Mouse (Mus musculus) midbrain, embryonic 14.5 days (tissue): ENCODE data around the gene Ackr2. TPM values are rescaled to one million over a fixed set of nuclear protein-coding genes. Genes with fewer than 3 reads are reported as not detected.

Experiments
- ATAC-seq: fragments of 200-750 bp; cut with Nextera tagmentation; 2 replicates; pipeline ENCODE4 v1.8.0; 2017; ENCODE audit warnings: moderate number of reproducible peaks, moderate library complexity; ENCODE audit not compliant: low FRiP score, low TSS enrichment
- DNase-seq: peaks from one replicate; pipeline ENCODE4 v3.0.0-alpha.2; 2015
- H3K27ac ChIP-seq: fragments of 300-500 bp; sonication (generic); replicated peaks from 2 replicates; pipeline ENCODE4 v1.5.1; 2014; ENCODE audit warnings: mild to moderate bottlenecking, low read depth, low read length, moderate library complexity
- H3K27me3 ChIP-seq: fragments of 300-500 bp; sonication (generic); 2 replicates; pipeline ENCODE4 v1.6.1; 2014; ENCODE audit warnings: low read length, control low read depth, mixed read lengths; ENCODE audit not compliant: control insufficient read depth, insufficient read depth
- H3K36me3 ChIP-seq: fragments of 300-500 bp; sonication (generic); 2 replicates; pipeline ENCODE4 v1.6.1; 2014; ENCODE audit warnings: low read length, control low read depth; ENCODE audit not compliant: control insufficient read depth, insufficient read depth
- H3K4me1 ChIP-seq: fragments of 300-500 bp; sonication (generic); 2 replicates; pipeline ENCODE4 v1.6.1; 2014; ENCODE audit warnings: mild to moderate bottlenecking, antibody characterized with exemption, low read length, control low read depth; ENCODE audit not compliant: control insufficient read depth, insufficient read depth
- H3K4me2 ChIP-seq: fragments of 300-500 bp; sonication (generic); 2 replicates; pipeline ENCODE4 v1.6.1; 2014; ENCODE audit warnings: mild to moderate bottlenecking, low read length, moderate library complexity
- H3K4me3 ChIP-seq: fragments of 300-500 bp; sonication (generic); replicated peaks from 2 replicates; pipeline ENCODE4 v1.5.1; 2014; ENCODE audit warnings: low read depth, low read length
- H3K9ac ChIP-seq: fragments of 300-500 bp; sonication (generic); replicated peaks from 2 replicates; pipeline ENCODE4 v1.6.1; 2014; ENCODE audit warnings: mild to moderate bottlenecking, low read length, moderate library complexity
- H3K9me3 ChIP-seq: fragments of 300-500 bp; sonication (generic); 2 replicates; pipeline ENCODE4 v1.6.1; 2016; ENCODE audit warnings: low read length, control low read depth, mixed read lengths; ENCODE audit not compliant: control insufficient read depth
- WGBS: fragments of 180-500 bp; shearing (Covaris S2); extraction: QIAGEN DNeasy Blood & Tissue Kit; methylation state at CpG from one replicate; pipeline ENCODE4 v1.1.7; 2014; 5-methylcytosine and 5-hydroxymethylcytosine counted together
- polyA plus RNA-seq: library from polyadenylated mRNA; unstranded; fragments of >200 nt; fragmentation: Nextera tagmentation; extraction: Ambion mirVana; gene quantifications from 2 replicates; pipeline ENCODE4 v1.2.1, GENCODE M21; 2014

Gene Ackr2
- polyA plus RNA-seq: 3.2 and 4.5 TPM in 2 replicates

DNA sequence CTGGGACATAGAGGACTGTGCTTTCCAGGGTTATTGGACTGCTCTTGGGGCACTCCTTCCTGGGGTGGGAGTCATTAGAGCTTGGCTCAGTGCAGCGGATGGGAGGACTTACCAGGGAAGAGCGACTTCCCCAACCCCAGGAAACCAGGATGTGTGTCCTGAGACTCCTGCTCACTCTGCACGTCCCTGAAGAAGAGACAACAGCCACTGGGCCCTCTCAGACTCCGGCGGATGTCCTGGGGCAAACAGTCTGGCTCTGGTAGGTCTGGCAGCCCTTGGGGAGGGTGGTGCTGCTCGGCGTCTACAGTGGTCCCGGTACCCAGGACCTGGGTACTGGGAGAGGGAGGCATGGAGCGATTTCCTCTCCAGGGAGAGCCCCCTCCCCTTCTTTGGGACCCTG is at the start of gene Ackr2:
Ackr2 (plus strand) TSS at position 111 of the 400 bp plus-strand sequence.
- no peaks in the 10 kb centered on the region for H3K4me1 ChIP-seq
- H3K9me3 ChIP-seq: no peaks in the 10 kb centered on the region
- no peaks in the 10 kb centered on the region for H3K36me3 ChIP-seq
- H3K27ac ChIP-seq: no peak within 1 kb of the TSS
- no peak within 1 kb of the TSS for H3K9ac ChIP-seq
- ATAC-seq (no peak), DNase-seq (no peak)
- WGBS: 77% methylated on average over 9 of the region's 9 CpGs
- no peak within 1 kb of the TSS for H3K4me3 ChIP-seq
- H3K4me2 ChIP-seq: no peak within 1 kb of the TSS
- H3K27me3 ChIP-seq: no peaks in the 10 kb centered on the region

DNA sequence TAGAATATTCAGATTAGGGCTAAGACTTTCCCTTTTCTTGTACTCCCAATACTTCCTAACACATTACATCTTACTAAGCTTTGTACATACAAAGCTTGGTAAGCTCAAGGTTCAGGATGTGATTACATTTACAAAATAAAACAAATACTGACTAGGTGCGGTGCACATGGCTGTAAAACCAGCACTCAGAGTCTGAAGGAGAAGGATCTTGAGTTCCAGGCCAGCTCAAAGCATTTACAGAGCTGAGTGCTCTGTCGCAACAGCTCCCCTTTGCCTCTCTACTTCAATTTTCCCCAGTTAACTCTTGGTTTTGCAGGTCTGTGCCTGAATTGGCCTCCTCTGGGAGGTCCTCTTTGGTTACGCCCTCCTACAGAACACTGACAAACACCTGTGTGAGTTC is 43.9 kb upstream of the Ackr2 start:
- Histone ChIP-seq H3K27ac (no peak overlapping the region), H3K9ac (no peak overlapping the region), H3K9me3 (no peaks in the 10 kb centered on the region), H3K36me3 (peaks cover 28% of the 10 kb centered on the region), H3K4me3 (no peak overlapping the region), H3K27me3 (no peaks in the 10 kb centered on the region), H3K4me2 (no peak overlapping the region), H3K4me1 (peaks cover 2% of the 10 kb centered on the region; the same call in 1 of the 2 replicates)
- DNase-seq: no peak
- over 99% methylated on average over 3 of the region's 3 CpGs for WGBS
- ATAC-seq: no peak

DNA sequence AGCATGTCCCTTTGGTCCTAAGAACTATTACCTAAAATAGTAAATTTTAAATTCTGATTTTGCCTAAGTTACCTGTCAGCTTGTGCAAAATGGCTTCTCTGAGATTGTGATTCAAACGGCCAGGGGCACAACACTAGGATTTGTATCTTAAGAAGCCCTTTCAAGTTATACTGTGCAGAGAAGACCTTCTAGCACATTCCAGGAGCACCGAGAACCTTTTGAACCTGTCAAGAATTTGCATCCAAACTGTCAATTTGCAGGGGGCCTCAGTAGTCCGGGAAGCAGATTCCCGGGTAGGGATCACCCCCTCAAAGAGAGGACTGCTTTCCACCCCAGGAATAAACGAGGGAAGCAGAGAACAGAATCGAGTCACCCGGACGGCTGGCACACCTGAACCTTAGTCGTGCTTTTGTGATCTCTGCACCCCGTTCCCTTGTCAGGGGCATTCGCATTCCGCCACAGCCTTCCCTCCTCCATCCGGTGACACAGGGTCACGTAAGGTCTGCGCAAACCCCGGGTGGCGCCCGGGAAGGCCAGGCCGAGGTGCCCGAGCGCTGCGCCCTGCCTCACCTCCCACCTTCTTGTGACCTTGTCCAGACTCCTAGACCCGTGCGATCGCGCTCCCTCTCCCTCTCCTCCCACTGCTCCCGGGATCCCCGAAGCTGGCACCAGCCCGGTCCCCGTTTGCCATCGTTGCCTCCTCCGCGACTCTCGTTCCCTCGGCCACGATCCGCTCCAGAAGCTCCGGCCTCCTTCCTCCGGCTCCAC is 41.3 kb upstream of the Ackr2 start:
- Histone ChIP-seq H3K27me3 (no peaks in the 10 kb centered on the region), H3K4me1 (peaks cover 2% of the 10 kb centered on the region; the same call in 1 of the 2 replicates), H3K36me3 (peaks cover 5% of the 10 kb centered on the region; the same call in 1 of the 2 replicates), H3K4me2 (peak overlapping the region; percentile 93), H3K9ac (peak overlapping the region; percentile 81), H3K9me3 (no peaks in the 10 kb centered on the region), H3K4me3 (peak overlapping the region; percentile 86), H3K27ac (peak overlapping the region; percentile 93)
- DNase-seq (no peak), ATAC-seq (no peak; the same call in 1 of the 2 replicates)
- 1% methylated on average over 39 of the region's 39 CpGs for WGBS

DNA sequence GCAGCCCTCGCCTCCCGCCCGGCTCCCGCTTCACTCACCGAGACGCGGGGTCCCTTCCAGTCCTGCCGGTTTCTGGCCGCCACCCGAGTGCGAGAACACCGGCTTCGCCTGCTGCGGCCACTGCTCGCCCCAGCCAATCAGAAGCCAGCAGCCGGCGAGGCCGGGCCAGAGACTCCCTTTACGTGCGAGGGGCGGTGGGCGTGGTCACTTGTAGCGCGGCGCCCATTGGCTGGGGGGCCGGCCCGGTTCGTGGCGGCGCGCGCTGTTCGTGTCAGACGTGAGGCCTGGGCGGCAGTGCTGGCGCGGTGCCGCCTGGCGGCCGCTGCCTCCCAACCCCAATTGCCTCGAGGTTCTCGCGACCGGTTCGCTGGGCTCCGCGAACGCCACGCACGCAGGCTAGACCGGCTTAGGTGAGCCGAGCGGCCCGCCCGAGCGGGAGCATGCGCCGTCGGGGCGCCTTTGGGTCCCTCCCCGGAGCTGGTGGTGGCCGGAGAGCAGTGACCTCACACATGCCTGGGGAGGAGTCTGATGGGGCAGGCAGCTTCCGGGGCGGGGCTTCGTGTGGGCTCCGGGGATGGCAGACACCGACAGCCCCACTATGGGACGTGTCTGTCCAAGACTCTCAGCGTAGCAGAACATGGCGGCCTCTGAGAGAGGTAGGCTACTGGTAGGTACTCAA is 40.5 kb upstream of the Ackr2 start:
- no peaks in the 10 kb centered on the region for H3K36me3 ChIP-seq
- peak overlapping the region; percentile 86 for H3K4me3 ChIP-seq
- H3K27me3 ChIP-seq: no peaks in the 10 kb centered on the region
- peak; percentile 98 for ATAC-seq
- under 1% methylated on average over 70 of the region's 70 CpGs for WGBS
- H3K4me1 ChIP-seq: peaks cover 2% of the 10 kb centered on the region; the same call in 1 of the 2 replicates
- peak; percentile 99 for DNase-seq
- H3K9ac ChIP-seq: peak overlapping the region; percentile 81
- H3K9me3 ChIP-seq: no peaks in the 10 kb centered on the region
- peak overlapping the region; percentile 93 for H3K27ac ChIP-seq
- H3K4me2 ChIP-seq: peak overlapping the region; percentile 93

DNA sequence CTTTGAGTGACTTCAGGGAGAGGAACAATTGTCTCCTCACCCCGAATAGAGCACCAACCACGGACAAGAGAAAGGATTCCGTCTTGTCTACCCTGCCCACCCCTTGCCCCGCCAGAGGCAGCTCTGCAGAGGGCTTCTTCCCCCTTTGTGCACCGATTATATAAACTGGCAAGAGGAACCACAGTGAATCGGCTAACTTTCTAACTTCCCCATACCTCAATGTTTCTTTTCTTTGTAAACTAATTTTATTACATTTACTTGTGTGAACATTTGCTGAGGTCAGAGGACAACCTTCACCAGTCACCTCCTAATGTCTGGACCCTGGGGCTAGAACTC is 40.0 kb upstream of the Ackr2 start, which contains the start of gene Higd1a:
Higd1a (minus strand) TSS at position 210 of the 336 bp plus-strand sequence.
- Histone ChIP-seq H3K9ac (peak within 1 kb of the TSS; percentile 81), H3K27me3 (no peaks in the 10 kb centered on the region), H3K4me1 (peaks cover 2% of the 10 kb centered on the region; the same call in 1 of the 2 replicates), H3K9me3 (no peaks in the 10 kb centered on the region), H3K4me3 (peak within 1 kb of the TSS; percentile 86), H3K36me3 (no peaks in the 10 kb centered on the region), H3K27ac (peak within 1 kb of the TSS; percentile 93), H3K4me2 (peak within 1 kb of the TSS; percentile 93)
- ATAC-seq: no peak
- DNase-seq: no peak
- 8% methylated on average over 6 of the region's 6 CpGs for WGBS

DNA sequence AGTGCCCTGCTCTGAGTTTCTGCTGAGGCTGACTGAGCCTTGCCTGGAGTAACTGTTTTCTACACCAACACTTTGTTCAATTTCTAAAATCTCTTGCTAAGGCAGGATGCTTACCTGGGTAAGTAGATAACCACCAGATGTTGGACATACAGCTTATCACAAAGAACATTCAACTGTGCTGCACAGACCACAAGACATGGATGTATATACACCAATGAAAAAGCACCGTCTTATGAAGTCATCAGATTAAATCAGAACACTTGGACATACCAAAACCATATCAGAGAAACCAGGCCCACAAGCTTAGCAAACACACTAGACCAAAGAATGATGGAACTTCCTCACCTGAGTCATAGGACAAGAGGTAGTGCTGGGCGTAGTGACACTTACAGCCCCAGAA is 38.8 kb upstream of the Ackr2 start:
- no peak for DNase-seq
- Histone ChIP-seq H3K27ac (no peak overlapping the region), H3K4me3 (no peak overlapping the region), H3K27me3 (no peaks in the 10 kb centered on the region), H3K4me1 (peaks cover 2% of the 10 kb centered on the region; the same call in 1 of the 2 replicates), H3K9ac (no peak overlapping the region), H3K4me2 (no peak overlapping the region), H3K9me3 (no peaks in the 10 kb centered on the region), H3K36me3 (no peaks in the 10 kb centered on the region)
- no peak for ATAC-seq
- 99% methylated on average over 2 of the region's 2 CpGs for WGBS

DNA sequence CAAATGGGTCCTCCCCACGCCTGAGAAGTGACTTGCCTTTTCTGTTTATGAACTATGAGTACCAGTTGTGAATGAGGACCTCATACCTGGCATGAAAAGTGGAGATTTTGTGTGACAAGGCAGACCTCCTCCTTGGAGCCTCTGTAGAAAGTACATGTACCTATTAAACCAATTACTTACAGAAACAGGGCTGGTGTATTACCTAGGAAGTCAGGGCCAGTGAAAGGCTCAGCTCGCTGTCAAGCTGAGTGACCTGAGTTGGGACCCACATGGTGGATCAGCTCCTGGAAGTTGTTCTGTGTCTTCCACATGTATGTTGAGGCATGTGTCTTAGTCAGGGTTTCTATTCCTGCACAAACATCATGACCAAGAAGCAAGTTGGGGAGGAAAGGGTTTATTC is 37.2 kb upstream of the Ackr2 start:
- no peaks in the 10 kb centered on the region for H3K36me3 ChIP-seq
- no peaks in the 10 kb centered on the region for H3K27me3 ChIP-seq
- WGBS: 91% methylated on average over 2 of the region's 2 CpGs
- H3K4me1 ChIP-seq: peaks cover 2% of the 10 kb centered on the region; the same call in 1 of the 2 replicates
- DNase-seq (no peak), ATAC-seq (no peak)
- no peak overlapping the region for H3K27ac ChIP-seq
- no peak overlapping the region for H3K9ac ChIP-seq
- no peaks in the 10 kb centered on the region for H3K9me3 ChIP-seq
- H3K4me3 ChIP-seq: no peak overlapping the region
- H3K4me2 ChIP-seq: no peak overlapping the region

DNA sequence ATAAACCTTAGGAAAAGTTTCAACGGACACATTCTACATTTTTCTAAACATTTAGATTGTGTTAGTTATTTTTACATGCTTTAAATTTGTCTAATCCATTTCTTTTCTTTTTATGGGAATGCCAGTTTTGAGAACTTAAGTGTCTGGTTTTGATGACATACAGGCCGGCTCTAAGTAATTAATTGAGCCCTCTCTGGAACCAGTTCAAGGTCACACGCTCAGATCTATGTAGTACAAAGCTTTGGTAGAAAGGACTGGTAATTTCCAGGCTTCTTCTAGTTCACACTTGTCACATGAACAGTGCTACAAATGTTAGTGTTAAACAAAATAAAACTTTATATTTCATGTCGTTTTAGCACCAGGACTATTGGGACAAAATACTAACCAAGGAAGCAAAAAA is 33.3 kb upstream of the Ackr2 start:
- no peaks in the 10 kb centered on the region for H3K27me3 ChIP-seq
- no peaks in the 10 kb centered on the region for H3K9me3 ChIP-seq
- H3K27ac ChIP-seq: no peak overlapping the region
- H3K4me1 ChIP-seq: no peaks in the 10 kb centered on the region
- H3K4me3 ChIP-seq: no peak overlapping the region
- H3K36me3 ChIP-seq: no peaks in the 10 kb centered on the region
- no peak for ATAC-seq
- H3K4me2 ChIP-seq: no peak overlapping the region
- no peak for DNase-seq
- no peak overlapping the region for H3K9ac ChIP-seq
- 82% methylated on average over 4 of the region's 4 CpGs for WGBS
